Mouse (Mus musculus) MEL (cell line): ENCODE measurements around the gene Zfp408. TPM values are rescaled to one million over a fixed set of nuclear protein-coding genes. Genes with fewer than 3 reads are reported as not detected.

Experiments used
- DNase-seq: peaks from one replicate; pipeline ENCODE4 v3.0.0; 2011; ENCODE audit warnings: low read depth, low spot score
- H3K27ac ChIP-seq: 2 replicates; pipeline ENCODE4 v1.5.1; 2012; ENCODE audit warnings: low read depth, mild to moderate bottlenecking, control low read depth, low read length, moderate library complexity; ENCODE audit not compliant: control insufficient read depth
- H3K27me3 ChIP-seq, 2 experiments: fragments of 150-350 bp in 1 of 2; sonication (generic) in 1 of 2; 2 replicates each; pipeline ENCODE4 v1.6.1; 2012; ENCODE audit warnings: low read length in 2 of 2, mild to moderate bottlenecking in 2 of 2, improper control_type of control experiment in 1 of 2, moderate library complexity in 1 of 2; ENCODE audit not compliant: insufficient read depth in 2 of 2, control insufficient read depth in 1 of 2
- H3K36me3 ChIP-seq, 2 experiments: 2 replicates each; pipeline ENCODE4 v1.6.1; 2012 to 2014; ENCODE audit warnings: low read length in 2 of 2, improper control_type of control experiment in 1 of 2, inconsistent platforms in 1 of 2, mild to moderate bottlenecking in 1 of 2; ENCODE audit not compliant: insufficient read depth in 2 of 2, control insufficient read depth in 1 of 2
- H3K4me1 ChIP-seq, 2 experiments: fragments of 150-350 bp in 1 of 2; sonication (generic) in 1 of 2; 2 replicates each; pipeline ENCODE4 v1.6.1; 2012; ENCODE audit warnings: low read length in 2 of 2, improper control_type of control experiment in 1 of 2, mild to moderate bottlenecking in 1 of 2; ENCODE audit not compliant: insufficient read depth in 2 of 2, control insufficient read depth in 1 of 2
- H3K4me3 ChIP-seq, 2 experiments: fragments of 150-350 bp in 1 of 2; sonication (generic) in 1 of 2; 2 replicates each; pipeline ENCODE4 v1.5.1; 2012; ENCODE audit warnings: low read depth in 2 of 2, low read length in 2 of 2, mild to moderate bottlenecking in 2 of 2, moderate library complexity in 2 of 2, control low read depth in 1 of 2, improper control_type of control experiment in 1 of 2; ENCODE audit not compliant: control insufficient read depth in 1 of 2, insufficient read depth in 1 of 2
- H3K79me2 ChIP-seq: 2 replicates; pipeline ENCODE4 v1.6.1; 2012; ENCODE audit warnings: mild to moderate bottlenecking, low read length, moderate library complexity; ENCODE audit not compliant: control insufficient read depth, poor library complexity, insufficient read depth
- H3K9ac ChIP-seq: 2 replicates; pipeline ENCODE4 v1.6.1; 2012; ENCODE audit warnings: low read depth, mild to moderate bottlenecking, control low read depth, low read length, moderate library complexity; ENCODE audit not compliant: control insufficient read depth, poor library complexity, severe bottlenecking
- H3K9me3 ChIP-seq: fragments of 150-350 bp; sonication (generic); replicated peaks from 2 replicates; pipeline ENCODE4 v1.6.1; 2012; ENCODE audit warnings: mild to moderate bottlenecking, low read length, improper control_type of control experiment, moderate library complexity; ENCODE audit not compliant: insufficient read depth
- BHLHE40 ChIP-seq: IDR thresholded peaks from 2 replicates; pipeline ENCODE4 v1.6.1; 2012; ENCODE audit warnings: low read depth, mild to moderate bottlenecking, inconsistent platforms, low read length, improper control_type of control experiment, borderline replicate concordance
- CHD1 ChIP-seq: IDR thresholded peaks from 2 replicates; pipeline ENCODE4 v1.6.1; 2012; ENCODE audit warnings: low read depth, mild to moderate bottlenecking, inconsistent platforms, low read length, improper control_type of control experiment
- CHD2 ChIP-seq: IDR thresholded peaks from 2 replicates; pipeline ENCODE4 v1.6.1; 2011; ENCODE audit warnings: low read length, improper control_type of control experiment
- E2F4 ChIP-seq: IDR thresholded peaks from 2 replicates; pipeline ENCODE4 v1.6.1; 2011; ENCODE audit warnings: low read depth, low read length, improper control_type of control experiment, borderline replicate concordance
- EP300 ChIP-seq, 2 experiments: IDR thresholded peaks; 2 replicates each; pipeline ENCODE4 v1.6.1; 2011; ENCODE audit warnings: improper control_type of control experiment in 2 of 2, low read length in 2 of 2, low read depth in 1 of 2, mild to moderate bottlenecking in 1 of 2
- ETS1 ChIP-seq: IDR thresholded peaks from 2 replicates; pipeline ENCODE4 v1.6.1; 2012; ENCODE audit warnings: low read depth, mild to moderate bottlenecking, inconsistent platforms, low read length, improper control_type of control experiment, moderate library complexity
- GATA1 ChIP-seq: IDR thresholded peaks from 2 replicates; pipeline ENCODE4 v1.6.1; 2011; ENCODE audit warnings: low read depth, low read length, improper control_type of control experiment
- HCFC1 ChIP-seq: IDR thresholded peaks from 2 replicates; pipeline ENCODE4 v1.6.1; 2012; ENCODE audit warnings: low read depth, mild to moderate bottlenecking, inconsistent platforms, low read length, improper control_type of control experiment, moderate library complexity
- JUND ChIP-seq: IDR thresholded peaks from 2 replicates; pipeline ENCODE4 v1.6.1; 2011; ENCODE audit warnings: low read depth, mild to moderate bottlenecking, improper control_type of control experiment, low read length
- KAT2A ChIP-seq: conservative IDR thresholded peaks from 2 replicates; pipeline ENCODE4 v1.6.1; 2012; ENCODE audit warnings: low read depth, low read length, improper control_type of control experiment, inconsistent platforms
- MAFK ChIP-seq: IDR thresholded peaks from 2 replicates; pipeline ENCODE4 v1.6.1; 2011; ENCODE audit warnings: low read depth, mild to moderate bottlenecking, low read length, improper control_type of control experiment, borderline replicate concordance
- MAX ChIP-seq: IDR thresholded peaks from 2 replicates; pipeline ENCODE4 v1.6.1; 2011; ENCODE audit warnings: low read length, improper control_type of control experiment
- MAZ ChIP-seq: IDR thresholded peaks from 2 replicates; pipeline ENCODE4 v1.6.1; 2012; ENCODE audit warnings: low read depth, mild to moderate bottlenecking, inconsistent platforms, low read length, improper control_type of control experiment
- MXI1 ChIP-seq: IDR thresholded peaks from 2 replicates; pipeline ENCODE4 v1.6.1; 2011; ENCODE audit warnings: mild to moderate bottlenecking, low read depth, low read length, improper control_type of control experiment
- NELFE ChIP-seq: IDR thresholded peaks from 2 replicates; pipeline ENCODE4 v1.6.1; 2011; ENCODE audit warnings: low read depth, low read length, improper control_type of control experiment
- NRF1 ChIP-seq: IDR thresholded peaks from 2 replicates; pipeline ENCODE4 v1.6.1; 2014; ENCODE audit warnings: low read depth, mild to moderate bottlenecking, inconsistent platforms, low read length, improper control_type of control experiment, moderate library complexity; ENCODE audit not compliant: poor library complexity, insufficient read depth, severe bottlenecking
- POLR2A ChIP-seq, 2 experiments: IDR thresholded peaks; 2 replicates each; pipeline ENCODE4 v1.6.1; 2011 to 2012; ENCODE audit warnings: low read length in 2 of 2, mild to moderate bottlenecking in 2 of 2, control low read depth in 1 of 2, improper control_type of control experiment in 1 of 2, low read depth in 1 of 2, moderate library complexity in 1 of 2; ENCODE audit not compliant: control insufficient read depth in 1 of 2, insufficient read depth in 1 of 2, poor library complexity in 1 of 2
- POLR2AphosphoS2 ChIP-seq: IDR thresholded peaks from 2 replicates; pipeline ENCODE4 v1.6.1; 2011; ENCODE audit warnings: low read length, improper control_type of control experiment
- POLR2AphosphoS5 ChIP-seq: IDR thresholded peaks from 2 replicates; pipeline ENCODE4 v1.6.1; 2012; ENCODE audit warnings: low read depth, borderline replicate concordance, mild to moderate bottlenecking, inconsistent platforms, low read length, moderate library complexity, mixed read lengths
- RAD21 ChIP-seq: IDR thresholded peaks from 2 replicates; pipeline ENCODE4 v1.6.1; 2011; ENCODE audit warnings: mild to moderate bottlenecking, low read depth, low read length, improper control_type of control experiment
- RCOR1 ChIP-seq: IDR thresholded peaks from 2 replicates; pipeline ENCODE4 v1.6.1; 2012; ENCODE audit warnings: low read depth, mild to moderate bottlenecking, inconsistent platforms, low read length, improper control_type of control experiment
- SIN3A ChIP-seq: IDR thresholded peaks from 2 replicates; pipeline ENCODE4 v1.6.1; 2012; ENCODE audit warnings: low read length, improper control_type of control experiment, inconsistent platforms
- SMC3 ChIP-seq: IDR thresholded peaks from 2 replicates; pipeline ENCODE4 v1.6.1; 2011; ENCODE audit warnings: low read depth, low read length, improper control_type of control experiment
- TBP ChIP-seq: IDR thresholded peaks from 2 replicates; pipeline ENCODE4 v1.8.0; 2011; ENCODE audit warnings: low read depth, low read length, improper control_type of control experiment
- TCF12 ChIP-seq: IDR thresholded peaks from 2 replicates; pipeline ENCODE4 v1.6.1; 2014; ENCODE audit warnings: low read depth, mild to moderate bottlenecking, inconsistent platforms, low read length, improper control_type of control experiment, moderate library complexity
- USF2 ChIP-seq, 2 experiments: IDR thresholded peaks; 2 replicates each; pipeline ENCODE4 v1.6.1; 2011 to 2012; ENCODE audit warnings: improper control_type of control experiment in 2 of 2, low read length in 2 of 2, borderline replicate concordance in 1 of 2, inconsistent platforms in 1 of 2, low read depth in 1 of 2, mild to moderate bottlenecking in 1 of 2; ENCODE audit not compliant: insufficient read depth in 1 of 2
- ZC3H11A ChIP-seq: IDR thresholded peaks from 2 replicates; pipeline ENCODE4 v1.6.1; 2012; ENCODE audit warnings: low read depth, mild to moderate bottlenecking, inconsistent platforms, low read length, improper control_type of control experiment
- ZMIZ1 ChIP-seq: IDR thresholded peaks from 2 replicates; pipeline ENCODE4 v1.6.1; 2012; ENCODE audit warnings: low read depth, mild to moderate bottlenecking, inconsistent platforms, low read length, improper control_type of control experiment, moderate library complexity
- ZNF384 ChIP-seq: IDR thresholded peaks from 2 replicates; pipeline ENCODE4 v1.6.1; 2012; ENCODE audit warnings: low read depth, mild to moderate bottlenecking, inconsistent platforms, low read length, improper control_type of control experiment
- polyA plus RNA-seq, 2 experiments: library from polyadenylated mRNA; stranded (reverse) in 1 of 2; unstranded in 1 of 2; fragments of >175 nt in 1 of 2; fragments of >200 nt in 1 of 2; gene quantifications; 2 replicates each; pipeline versions ENCODE4 v1.2.1 to v1.2.4; 2012; ENCODE audit warnings: low replicate concordance in 2 of 2, low read depth in 1 of 2; ENCODE audit not compliant: insufficient read length in 2 of 2, insufficient read depth in 1 of 2, missing spikeins in 1 of 2
- total RNA-seq: library from RNA; depleted of rRNA; stranded (reverse); fragments of 300-350 nt; gene quantifications from 2 replicates; pipeline ENCODE4 v1.2.3, GENCODE M21; 2012

Zfp408 gene
- total and polyA plus RNA-seq, 3 experiments = 10.4 to 16.4 TPM; not detected in 1

GRCm38 (mm10) chr2:91673587-91673986, 24.0 kb upstream of the Zfp408 start:
- no peak for DNase-seq
- Histone ChIP-seq H3K9ac (no peak overlapping the region), H3K79me2 (no peaks in the 10 kb centered on the region), H3K4me3 (no peak overlapping the region), H3K27me3 (no peaks in the 10 kb centered on the region), H3K36me3 (no peaks in the 10 kb centered on the region; a peak in 1 of 4 replicates), H3K9me3 (no peaks in the 10 kb centered on the region), H3K27ac (no peak overlapping the region), H3K4me1 (no peaks in the 10 kb centered on the region)
- no peak for TF ChIP-seq KAT2A
- TF ChIP-seq ETS1 = no peak
- TF ChIP-seq POLR2A (IDR thresholded peaks at IDR 0.05; ENCODE audit: control insufficient read depth in 1 of 2, insufficient read depth in 1 of 2, low read depth in 1 of 2, low read length in 2 of 2, poor library complexity in 1 of 2) = no peak
- no peak for TF ChIP-seq HCFC1
- no peak for TF ChIP-seq ZMIZ1
- no peak for TF ChIP-seq NRF1
- no peak for TF ChIP-seq E2F4
- TF ChIP-seq MAFK = no peak
- TF ChIP-seq CHD2 = no peak
- no peak for TF ChIP-seq USF2 (IDR thresholded peaks at IDR 0.05; ENCODE audit: borderline replicate concordance in 1 of 2, insufficient read depth in 1 of 2, low read depth in 1 of 2, low read length in 2 of 2)
- TF ChIP-seq MXI1 = no peak
- TF ChIP-seq CHD1 = no peak
- TF ChIP-seq MAX = no peak
- no peak for TF ChIP-seq JUND
- TF ChIP-seq MAZ = no peak
- no peak for TF ChIP-seq TBP
- TF ChIP-seq ZNF384 = no peak
- no peak for TF ChIP-seq RAD21
- no peak for TF ChIP-seq GATA1

- no peaks in the 10 kb centered on the region for H3K9me3 ChIP-seq
- TF ChIP-seq RAD21 (no peak), SMC3 (no peak), ZNF384 (no peak), SIN3A (no peak), USF2 (IDR thresholded peaks at IDR 0.05; ENCODE audit: borderline replicate concordance in 1 of 2, insufficient read depth in 1 of 2, low read depth in 1 of 2, low read length in 2 of 2) (no peak), ZC3H11A (no peak), ZMIZ1 (no peak), MAFK (no peak), BHLHE40 (no peak), POLR2AphosphoS2 (no peak), NELFE (no peak), KAT2A (no peak), POLR2AphosphoS5 (no peak), EP300 (IDR thresholded peaks at IDR 0.05; ENCODE audit: low read depth in 1 of 2, low read length in 2 of 2) (no peak), GATA1 (no peak), TCF12 (no peak), RCOR1 (no peak), CHD1 (no peak), CHD2 (no peak)
- H3K4me3 ChIP-seq = no peak overlapping the region
- H3K27me3 ChIP-seq = no peaks in the 10 kb centered on the region
- no peak for DNase-seq
- no peaks in the 10 kb centered on the region for H3K79me2 ChIP-seq
- H3K9ac ChIP-seq = no peak overlapping the region
- no peak overlapping the region for H3K27ac ChIP-seq
- no peaks in the 10 kb centered on the region for H3K4me1 ChIP-seq
- peaks cover 0 to 2% of the 10 kb centered on the region in 2 experiments; a peak in 1 of 4 replicates for H3K36me3 ChIP-seq
Observed at GRCm38 (mm10) chr2:91670038-91670437, 20.4 kb upstream of the Zfp408 start.
